Mouse (Mus musculus) embryonic fibroblast, embryonic 13.5 days (primary cell): ENCODE data around the gene Cyth1.

Experiments
- CTCF ChIP-seq: IDR thresholded peaks from 2 replicates; pipeline ENCODE4 v1.5.1; 2011; ENCODE audit warnings: mild to moderate bottlenecking, control low read depth, low read length, moderate library complexity, borderline replicate concordance; ENCODE audit not compliant: insufficient read depth
- POLR2A ChIP-seq: IDR thresholded peaks from 2 replicates; pipeline ENCODE4 v1.6.1; 2011; ENCODE audit warnings: low read depth, mild to moderate bottlenecking, control low read depth, low read length, moderate library complexity

- TF ChIP-seq POLR2A (no peak), CTCF (no peak)
Observed at GRCm38 (mm10) chr11:118253447-118254158, 5.2 kb upstream of the Cyth1 start.
